Mouse (Mus musculus): ENCODE data around the gene Fam168b.
A peak's percentile ranks its signal among the peaks of the same experiment; 100 is the strongest.

Fam168b gene

GRCm38 (mm10) chr1:34842887-34843618, at the start of gene Fam168b:
TSS of gene Fam168b (minus strand) at chr1:34843065.
- peak; percentile 73 to 80 for DNase-seq (ENCODE audit: low spot score in 2 of 2)

GRCm38 (mm10) chr1:34892466-34892865, 49.6 kb upstream of the Fam168b start:
- DNase-seq (ENCODE audit: low spot score in 2 of 2) = no peak

GRCm38 (mm10) chr1:34891559-34892289, 48.9 kb upstream of the Fam168b start:
- no peak for DNase-seq (ENCODE audit: low spot score in 2 of 2)

- no peak for DNase-seq (ENCODE audit: low spot score in 2 of 2)
Measured at GRCm38 (mm10) chr1:34883776-34884175, 40.9 kb upstream of the Fam168b start.

GRCm38 (mm10) chr1:34879611-34880010, 36.7 kb upstream of the Fam168b start:
- DNase-seq (ENCODE audit: low spot score in 2 of 2) = no peak

GRCm38 (mm10) chr1:34873551-34873950, 30.7 kb upstream of the Fam168b start:
- DNase-seq (ENCODE audit: low spot score in 2 of 2) = no peak

GRCm38 (mm10) chr1:34871170-34871569, 28.3 kb upstream of the Fam168b start:
- DNase-seq (ENCODE audit: low spot score in 2 of 2) = no peak

- no peak for DNase-seq (ENCODE audit: low spot score in 2 of 2)
Measured at GRCm38 (mm10) chr1:34869231-34869630, 26.4 kb upstream of the Fam168b start.

GRCm38 (mm10) chr1:34868391-34868790, 25.5 kb upstream of the Fam168b start:
- no peak for DNase-seq (ENCODE audit: low spot score in 2 of 2)

- no peak for DNase-seq (ENCODE audit: low spot score in 2 of 2)
Measured at GRCm38 (mm10) chr1:34867574-34867955, 24.7 kb upstream of the Fam168b start.

- peak; percentile 83 to 91 for DNase-seq (ENCODE audit: low spot score in 2 of 2)
Measured at GRCm38 (mm10) chr1:34866815-34867573, 24.1 kb upstream of the Fam168b start.

GRCm38 (mm10) chr1:34865866-34866265, 23.0 kb upstream of the Fam168b start:
- DNase-seq (ENCODE audit: low spot score in 2 of 2) = no peak

- DNase-seq (ENCODE audit: low spot score in 2 of 2) = no peak
Measured at GRCm38 (mm10) chr1:34864243-34864642, 21.4 kb upstream of the Fam168b start.

GRCm38 (mm10) chr1:34863323-34863722, 20.5 kb upstream of the Fam168b start:
- DNase-seq (ENCODE audit: low spot score in 2 of 2) = no peak

- DNase-seq (ENCODE audit: low spot score in 2 of 2) = no peak
Measured at GRCm38 (mm10) chr1:34862877-34863276, 20.0 kb upstream of the Fam168b start.

- no peak for DNase-seq (ENCODE audit: low spot score in 2 of 2)
Measured at GRCm38 (mm10) chr1:34860205-34860604, 17.3 kb upstream of the Fam168b start.

GRCm38 (mm10) chr1:34859761-34860160, 16.9 kb upstream of the Fam168b start:
- no peak for DNase-seq (ENCODE audit: low spot score in 2 of 2)

- DNase-seq (ENCODE audit: low spot score in 2 of 2) = peak in 1 of 2 experiments; percentile 26
Measured at GRCm38 (mm10) chr1:34858671-34859070, 15.8 kb upstream of the Fam168b start.

GRCm38 (mm10) chr1:34855056-34855739, 12.3 kb upstream of the Fam168b start:
- no peak for DNase-seq (ENCODE audit: low spot score in 2 of 2)

GRCm38 (mm10) chr1:34853786-34854185, 10.9 kb upstream of the Fam168b start:
- DNase-seq (ENCODE audit: low spot score in 2 of 2) = no peak

- no peak for DNase-seq (ENCODE audit: low spot score in 2 of 2)
Measured at GRCm38 (mm10) chr1:34852116-34852878, 9.4 kb upstream of the Fam168b start.

All from spleen, postnatal 14 days (tissue).